Mouse (Mus musculus) lung, embryonic 14.5 days (tissue): ENCODE data around the gene I830077J02Rik. TPM values are rescaled to one million over a fixed set of nuclear protein-coding genes. Genes with fewer than 3 reads are reported as not detected.

Source experiments
- ATAC-seq: fragments of 200-750 bp; cut with Nextera tagmentation; 2 replicates; pipeline ENCODE4 v1.8.0; 2017; ENCODE audit warnings: mild to moderate bottlenecking, moderate TSS enrichment, moderate library complexity; ENCODE audit not compliant: insufficient read depth
- DNase-seq: peaks from one replicate; pipeline ENCODE4 v3.0.0-alpha.2; 2015
- H3K27ac ChIP-seq: fragments of 300-500 bp; sonication (generic); 2 replicates; pipeline ENCODE4 v1.5.1; 2014; ENCODE audit warnings: low read depth, mild to moderate bottlenecking, moderate library complexity
- H3K27me3 ChIP-seq: fragments of 300-500 bp; sonication (generic); 2 replicates; pipeline ENCODE4 v1.6.1; 2014; ENCODE audit warnings: low read length, control low read depth; ENCODE audit not compliant: insufficient read depth
- H3K36me3 ChIP-seq: fragments of 300-500 bp; sonication (generic); 2 replicates; pipeline ENCODE4 v1.6.1; 2014; ENCODE audit warnings: control low read depth; ENCODE audit not compliant: insufficient read depth
- H3K4me1 ChIP-seq: fragments of 300-500 bp; sonication (generic); 2 replicates; pipeline ENCODE4 v1.6.1; 2014; ENCODE audit warnings: antibody characterized with exemption, control low read depth; ENCODE audit not compliant: insufficient read depth
- H3K4me2 ChIP-seq: fragments of 300-500 bp; sonication (generic); 2 replicates; pipeline ENCODE4 v1.6.1; 2014; ENCODE audit warnings: mild to moderate bottlenecking
- H3K4me3 ChIP-seq: fragments of 300-500 bp; sonication (generic); 2 replicates; pipeline ENCODE4 v1.5.1; 2014; ENCODE audit warnings: low read depth, low read length
- H3K9ac ChIP-seq: fragments of 300-500 bp; sonication (generic); 2 replicates; pipeline ENCODE4 v1.6.1; 2014
- H3K9me3 ChIP-seq: fragments of 300-500 bp; sonication (generic); 2 replicates; pipeline ENCODE4 v1.6.1; 2016; ENCODE audit warnings: low read depth, low read length, control low read depth
- CTCF ChIP-seq: IDR thresholded peaks from 2 replicates; pipeline ENCODE4 v1.5.1; 2016; ENCODE audit warnings: antibody characterized with exemption, low read depth
- WGBS: fragments of 180-500 bp; shearing (Covaris S2); extraction: QIAGEN DNeasy Blood & Tissue Kit; methylation state at CpG from one replicate; pipeline ENCODE4 v1.1.7; 2014; 5-methylcytosine and 5-hydroxymethylcytosine counted together
- polyA plus RNA-seq: library from polyadenylated mRNA; unstranded; fragments of >200 nt; fragmentation: Nextera tagmentation; extraction: Ambion mirVana; gene quantifications from 2 replicates; pipeline ENCODE4 v1.2.1, GENCODE M21; 2014

Gene I830077J02Rik
- polyA plus RNA-seq, 1 experiment from 2014 or later = 0.75 TPM

GRCm38 (mm10) chr3:105893941-105894391 lies 38.5 kb downstream of the I830077J02Rik start:
- Histone ChIP-seq H3K27ac (no peak overlapping the region), H3K4me1 (peaks cover 19% of the 10 kb centered on the region), H3K4me3 (no peak overlapping the region), H3K4me2 (no peak overlapping the region), H3K9ac (no peak overlapping the region), H3K27me3 (no peaks in the 10 kb centered on the region), H3K36me3 (no peaks in the 10 kb centered on the region), H3K9me3 (no peaks in the 10 kb centered on the region)
- 45% methylated on average over 6 of the region's 6 CpGs for WGBS
- ATAC-seq (no peak), DNase-seq (no peak)
- no peak for TF ChIP-seq CTCF

DNA sequence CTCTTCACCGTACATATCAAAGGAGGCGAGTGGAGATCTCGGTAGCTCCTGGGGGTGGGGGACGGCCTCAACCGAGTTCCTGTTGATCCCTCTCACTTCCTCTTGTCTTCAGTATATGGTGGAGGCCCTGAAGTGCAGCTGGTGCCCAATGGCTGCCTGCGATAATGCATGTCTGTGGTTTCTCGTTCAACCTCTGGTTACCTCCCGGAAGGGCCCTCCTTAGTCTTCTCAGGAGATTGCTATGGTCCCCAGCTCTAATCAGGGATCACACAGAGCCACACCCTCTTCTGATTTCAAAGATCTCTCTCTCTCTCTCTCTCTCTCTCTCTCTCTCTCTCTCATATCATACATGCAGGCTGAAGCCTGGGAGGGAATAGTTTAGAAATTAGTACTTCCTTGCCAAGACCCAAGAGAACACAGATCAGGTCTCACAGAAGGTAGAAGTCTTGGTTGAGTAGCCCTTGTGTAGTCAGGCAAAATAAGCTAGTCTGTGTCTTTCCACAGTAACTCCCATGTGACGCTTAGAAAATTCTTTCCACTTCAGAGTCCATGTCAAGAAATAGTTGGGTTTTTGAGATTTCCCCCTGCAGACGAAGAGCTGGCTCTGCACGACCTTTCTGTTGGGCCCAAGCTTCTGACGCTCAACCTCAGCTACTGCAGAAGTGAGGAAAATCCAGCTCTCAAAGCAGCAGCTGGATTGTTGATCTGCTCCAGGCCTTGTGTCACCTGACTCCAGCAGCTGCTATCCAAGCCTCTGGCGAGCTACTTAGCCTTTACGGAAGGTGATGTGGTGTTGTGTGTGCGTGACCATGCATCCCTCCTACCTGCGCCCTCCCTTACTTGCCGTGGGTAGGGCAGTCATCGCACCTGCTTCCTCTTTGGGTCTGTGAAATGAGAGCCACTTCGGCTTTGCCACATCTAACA lies 39.6 kb downstream of the I830077J02Rik start:
- DNase-seq (no peak), ATAC-seq (no peak)
- Histone ChIP-seq H3K4me1 (peaks cover 19% of the 10 kb centered on the region), H3K4me3 (no peak overlapping the region), H3K27me3 (no peaks in the 10 kb centered on the region), H3K36me3 (no peaks in the 10 kb centered on the region), H3K4me2 (no peak overlapping the region), H3K9ac (no peak overlapping the region), H3K27ac (peak overlapping the region; percentile 69; the same call in 1 of the 2 replicates), H3K9me3 (no peaks in the 10 kb centered on the region)
- no peak for TF ChIP-seq CTCF
- WGBS = 72% methylated on average over 19 of the region's 19 CpGs

- peaks cover 19% of the 10 kb centered on the region for H3K4me1 ChIP-seq
- H3K4me3 ChIP-seq = no peak overlapping the region
- peak; percentile 39 for DNase-seq
- no peak overlapping the region for H3K9ac ChIP-seq
- 0 out of 2 replicates have a peak overlapping the region, but pooled peaks have one; percentile 12 for H3K4me2 ChIP-seq
- no peaks in the 10 kb centered on the region for H3K9me3 ChIP-seq
- 78% methylated on average over 10 of the region's 10 CpGs for WGBS
- TF ChIP-seq CTCF = no peak
- no peaks in the 10 kb centered on the region for H3K36me3 ChIP-seq
- no peaks in the 10 kb centered on the region for H3K27me3 ChIP-seq
- peak; percentile 16; the same call in 1 of the 2 replicates for ATAC-seq
- peak overlapping the region; percentile 69 for H3K27ac ChIP-seq
These were observed 40.5 kb downstream of the I830077J02Rik start for GRCm38 (mm10) chr3:105891760-105892571.

GRCm38 (mm10) chr3:105891141-105891540 lies 41.3 kb downstream of the I830077J02Rik start:
- H3K9ac ChIP-seq = no peak overlapping the region
- TF ChIP-seq CTCF = no peak
- H3K36me3 ChIP-seq = no peaks in the 10 kb centered on the region
- WGBS = 63% methylated on average over 3 of the region's 3 CpGs
- no peak overlapping the region for H3K27ac ChIP-seq
- peaks cover 19% of the 10 kb centered on the region for H3K4me1 ChIP-seq
- H3K9me3 ChIP-seq = no peaks in the 10 kb centered on the region
- no peak overlapping the region for H3K4me3 ChIP-seq
- no peaks in the 10 kb centered on the region for H3K27me3 ChIP-seq
- DNase-seq = no peak
- ATAC-seq = no peak
- H3K4me2 ChIP-seq = no peak overlapping the region

GRCm38 (mm10) chr3:105890220-105890619 lies 42.2 kb downstream of the I830077J02Rik start:
- ATAC-seq (no peak), DNase-seq (no peak)
- H3K27me3 ChIP-seq = no peaks in the 10 kb centered on the region
- no peak overlapping the region for H3K4me2 ChIP-seq
- no peak overlapping the region for H3K27ac ChIP-seq
- H3K36me3 ChIP-seq = no peaks in the 10 kb centered on the region
- H3K9ac ChIP-seq = no peak overlapping the region
- H3K9me3 ChIP-seq = no peaks in the 10 kb centered on the region
- no peak for TF ChIP-seq CTCF
- H3K4me3 ChIP-seq = no peak overlapping the region
- peaks cover 16% of the 10 kb centered on the region for H3K4me1 ChIP-seq
- WGBS = 52% methylated on average over 4 of the region's 4 CpGs

DNA sequence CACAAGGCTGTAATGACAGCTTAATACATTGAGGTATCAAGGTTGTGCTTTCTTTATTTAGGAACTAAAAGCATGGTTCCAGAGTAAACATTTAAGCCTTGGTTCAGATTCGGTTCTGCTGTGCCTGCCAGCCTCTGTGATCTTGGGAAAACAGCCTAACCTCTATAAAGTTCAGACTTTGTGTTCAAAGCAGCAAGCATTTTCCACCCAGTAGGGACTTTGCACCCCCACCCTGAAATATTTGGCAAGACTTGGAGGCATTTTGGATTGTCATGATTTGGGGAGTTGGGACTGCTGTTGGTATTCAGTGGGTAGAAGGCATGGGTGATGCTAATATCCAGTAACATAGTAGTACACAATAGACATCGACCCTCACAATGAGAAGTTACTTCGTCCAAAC lies 43.5 kb downstream of the I830077J02Rik start:
- Histone ChIP-seq H3K27me3 (no peaks in the 10 kb centered on the region), H3K9ac (no peak overlapping the region), H3K4me2 (no peak overlapping the region), H3K4me3 (no peak overlapping the region), H3K27ac (no peak overlapping the region), H3K4me1 (0 out of 2 replicates have a peak, but pooled peaks cover 3% of the 10 kb centered on the region), H3K36me3 (no peaks in the 10 kb centered on the region), H3K9me3 (no peaks in the 10 kb centered on the region)
- no peak for TF ChIP-seq CTCF
- no peak for DNase-seq
- ATAC-seq = no peak
- 76% methylated on average over 3 of the region's 3 CpGs for WGBS

DNA sequence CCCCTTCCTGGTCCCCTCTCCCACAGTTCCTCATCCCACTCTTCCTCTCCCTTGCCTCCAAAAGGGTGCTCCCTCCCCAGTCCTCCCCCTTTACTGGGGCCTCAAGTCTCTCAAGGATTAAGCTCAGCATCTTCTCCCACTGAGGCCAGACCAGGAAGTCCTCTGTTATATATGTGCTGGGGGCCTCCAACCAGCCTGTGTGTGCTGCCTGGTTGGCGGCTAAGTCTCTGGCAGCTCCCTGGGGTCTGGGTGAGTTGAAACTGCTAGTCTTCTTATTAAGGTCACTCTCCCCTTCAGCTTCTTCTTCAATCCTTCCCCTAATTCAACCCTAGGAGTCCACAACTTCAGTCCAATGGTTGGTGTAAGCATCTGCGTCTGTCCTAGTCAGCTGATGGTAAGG lies 49.4 kb downstream of the I830077J02Rik start:
- H3K36me3 ChIP-seq = no peaks in the 10 kb centered on the region
- H3K4me2 ChIP-seq = no peak overlapping the region
- WGBS = 81% methylated on average over 2 of the region's 2 CpGs
- H3K9me3 ChIP-seq = no peaks in the 10 kb centered on the region
- H3K27ac ChIP-seq = no peak overlapping the region
- H3K9ac ChIP-seq = no peak overlapping the region
- TF ChIP-seq CTCF = no peak
- H3K27me3 ChIP-seq = no peaks in the 10 kb centered on the region
- H3K4me1 ChIP-seq = no peaks in the 10 kb centered on the region
- ATAC-seq (no peak), DNase-seq (no peak)
- H3K4me3 ChIP-seq = no peak overlapping the region
